Mouse (Mus musculus) neural tube, embryonic 13.5 days (tissue): Measurements from ENCODE around the gene Ptprcap. TPM values are rescaled to one million over a fixed set of nuclear protein-coding genes. Genes with fewer than 3 reads are reported as not detected.

Source experiments
- ATAC-seq: fragments of 200-750 bp; cut with Nextera tagmentation; 2 replicates; pipeline ENCODE4 v1.8.0; 2017; ENCODE audit warnings: low read depth, mild to moderate bottlenecking, moderate TSS enrichment, moderate library complexity
- H3K27ac ChIP-seq: fragments of 300-500 bp; sonication (generic); replicated peaks from 2 replicates; pipeline ENCODE4 v1.5.1; 2015; ENCODE audit warnings: moderate library complexity, mild to moderate bottlenecking, inconsistent platforms
- H3K27me3 ChIP-seq: fragments of 300-500 bp; sonication (generic); 2 replicates; pipeline ENCODE4 v1.6.1; 2015; ENCODE audit warnings: mild to moderate bottlenecking, inconsistent platforms
- H3K36me3 ChIP-seq: fragments of 300-500 bp; sonication (generic); 2 replicates; pipeline ENCODE4 v1.6.1; 2015; ENCODE audit warnings: mild to moderate bottlenecking, inconsistent platforms
- H3K4me1 ChIP-seq: fragments of 300-500 bp; sonication (generic); replicated peaks from 2 replicates; pipeline ENCODE4 v1.6.1; 2015; ENCODE audit warnings: inconsistent platforms
- H3K4me2 ChIP-seq: fragments of 300-500 bp; sonication (generic); 2 replicates; pipeline ENCODE4 v1.6.1; 2015; ENCODE audit warnings: inconsistent platforms, mild to moderate bottlenecking, moderate library complexity
- H3K4me3 ChIP-seq: fragments of 300-500 bp; sonication (generic); 2 replicates; pipeline ENCODE4 v1.5.1; 2015; ENCODE audit warnings: mild to moderate bottlenecking, inconsistent platforms
- H3K9ac ChIP-seq: fragments of 300-500 bp; sonication (generic); 2 replicates; pipeline ENCODE4 v1.6.1; 2015; ENCODE audit warnings: moderate library complexity, mild to moderate bottlenecking, inconsistent platforms
- H3K9me3 ChIP-seq: fragments of 300-500 bp; sonication (generic); 2 replicates; pipeline ENCODE4 v1.6.1; 2016; ENCODE audit warnings: inconsistent platforms
- whole genome bisulfite sequencing: fragments of 180-500 bp; shearing (Covaris S2); methylation state at CpG from one replicate; pipeline ENCODE4 v1.1.7; 2015; 5-methylcytosine and 5-hydroxymethylcytosine counted together
- polyA plus RNA-seq: library from polyadenylated mRNA; unstranded; fragments of >200 nt; fragmentation: Nextera tagmentation; extraction: Ambion mirVana; gene quantifications from 2 replicates; pipeline ENCODE4 v1.2.1, GENCODE M21; 2015

The Ptprcap gene
- polyA plus RNA-seq, 1 experiment from 2014 or later, result 0.54 TPM

GRCm38 (mm10) chr19:4194776-4195650, 41.6 kb downstream of the Ptprcap start:
- no peak for ATAC-seq
- Histone ChIP-seq H3K9me3 (no peaks in the 10 kb centered on the region), H3K4me1 (peaks cover 48% of the 10 kb centered on the region), H3K27ac (0 out of 2 replicates have a peak overlapping the region, but pooled peaks have one; percentile 1), H3K4me2 (no peak overlapping the region), H3K9ac (0 out of 2 replicates have a peak overlapping the region, but pooled peaks have one; percentile 12), H3K36me3 (peaks cover 62% of the 10 kb centered on the region), H3K27me3 (no peaks in the 10 kb centered on the region), H3K4me3 (no peak overlapping the region)
- WGBS, result 80% methylated on average over 12 of the region's 12 CpGs

GRCm38 (mm10) chr19:4196048-4196447, 42.6 kb downstream of the Ptprcap start:
- Histone ChIP-seq H3K9me3 (no peaks in the 10 kb centered on the region), H3K36me3 (peaks cover 64% of the 10 kb centered on the region), H3K27me3 (no peaks in the 10 kb centered on the region), H3K4me2 (no peak overlapping the region), H3K4me3 (no peak overlapping the region), H3K27ac (peak overlapping the region; percentile 49; the same call in 1 of the 2 replicates), H3K9ac (0 out of 2 replicates have a peak overlapping the region, but pooled peaks have one; percentile 26), H3K4me1 (peaks cover 59% of the 10 kb centered on the region)
- no peak for ATAC-seq
- WGBS, result 56% methylated on average over 2 of the region's 2 CpGs

- no peak for ATAC-seq
- Histone ChIP-seq H3K4me2 (no peak overlapping the region), H3K4me3 (no peak overlapping the region), H3K9me3 (no peaks in the 10 kb centered on the region), H3K4me1 (peaks cover 57% of the 10 kb centered on the region), H3K27me3 (no peaks in the 10 kb centered on the region), H3K27ac (no peak overlapping the region; the same call in 1 of the 2 replicates), H3K9ac (no peak overlapping the region), H3K36me3 (peaks cover 64% of the 10 kb centered on the region)
- 27% methylated on average over 5 of the region's 5 CpGs for WGBS
These were observed 43.1 kb downstream of the Ptprcap start for GRCm38 (mm10) chr19:4196548-4196947.

- ATAC-seq, result no peak
- Histone ChIP-seq H3K4me1 (peaks cover 59% of the 10 kb centered on the region), H3K36me3 (peaks cover 64% of the 10 kb centered on the region)
These were observed 43.8 kb downstream of the Ptprcap start for GRCm38 (mm10) chr19:4197180-4197579.

GRCm38 (mm10) chr19:4201291-4201909, 48.0 kb downstream of the Ptprcap start, which contains the start of gene Rad9a:
TSS of gene Rad9a (minus strand) at chr19:4201662.
- 0% methylated on average over 34 of the region's 34 CpGs for WGBS
- Histone ChIP-seq H3K4me2 (peak within 1 kb of the TSS; percentile 97), H3K27me3 (peaks cover 20% of the 10 kb centered on the region), H3K36me3 (peaks cover 31% of the 10 kb centered on the region), H3K4me1 (peaks cover 32% of the 10 kb centered on the region), H3K9me3 (no peaks in the 10 kb centered on the region), H3K9ac (peak within 1 kb of the TSS; percentile 88), H3K27ac (peak within 1 kb of the TSS; percentile 59), H3K4me3 (peak within 1 kb of the TSS; percentile 68)
- peak; percentile 86 for ATAC-seq

More at GRCm38 (mm10) chr19:4197180-4197579, 43.8 kb downstream of the Ptprcap start:
- WGBS, result 74% methylated on average over 3 of the region's 3 CpGs
- Histone ChIP-seq H3K9me3 (no peaks in the 10 kb centered on the region), H3K4me2 (no peak overlapping the region), H3K4me3 (no peak overlapping the region), H3K27ac (no peak overlapping the region), H3K9ac (no peak overlapping the region), H3K27me3 (no peaks in the 10 kb centered on the region)

- H3K9me3 ChIP-seq, result no peaks in the 10 kb centered on the region
- 0 out of 2 replicates have a peak, but pooled peaks have one; percentile 15 for ATAC-seq
- H3K36me3 ChIP-seq, result peaks cover 23% of the 10 kb centered on the region
- peak overlapping the region; percentile 59; the same call in 1 of the 2 replicates for H3K27ac ChIP-seq
- WGBS, result 28% methylated on average over 7 of the region's 7 CpGs
- H3K4me1 ChIP-seq, result peaks cover 26% of the 10 kb centered on the region
- peak overlapping the region; percentile 68 for H3K4me3 ChIP-seq
- peak overlapping the region; percentile 97 for H3K4me2 ChIP-seq
- H3K27me3 ChIP-seq, result peaks cover 20% of the 10 kb centered on the region
- H3K9ac ChIP-seq, result peak overlapping the region; percentile 81
These were observed 48.7 kb downstream of the Ptprcap start for GRCm38 (mm10) chr19:4202149-4202548.

GRCm38 (mm10) chr19:4203148-4203547, 49.7 kb downstream of the Ptprcap start:
- Histone ChIP-seq H3K27ac (no peak overlapping the region), H3K4me1 (peaks cover 26% of the 10 kb centered on the region), H3K9ac (no peak overlapping the region), H3K4me2 (peak overlapping the region; percentile 97; the same call in 1 of the 2 replicates), H3K4me3 (no peak overlapping the region), H3K9me3 (no peaks in the 10 kb centered on the region), H3K36me3 (peaks cover 14% of the 10 kb centered on the region), H3K27me3 (peaks cover 23% of the 10 kb centered on the region)
- 70% methylated on average over 3 of the region's 3 CpGs for WGBS
- no peak for ATAC-seq

- ATAC-seq, result no peak
- H3K4me3 ChIP-seq, result no peak overlapping the region
- peaks cover 23% of the 10 kb centered on the region for H3K27me3 ChIP-seq
- H3K9me3 ChIP-seq, result no peaks in the 10 kb centered on the region
- no peak overlapping the region for H3K4me2 ChIP-seq
- H3K27ac ChIP-seq, result no peak overlapping the region
- peaks cover 26% of the 10 kb centered on the region for H3K4me1 ChIP-seq
- 65% methylated on average over 13 of the region's 13 CpGs for WGBS
- H3K36me3 ChIP-seq, result peaks cover 11% of the 10 kb centered on the region
- H3K9ac ChIP-seq, result no peak overlapping the region
These were observed 50.4 kb downstream of the Ptprcap start for GRCm38 (mm10) chr19:4203604-4204326.

- Histone ChIP-seq H3K4me3 (no peak overlapping the region), H3K4me1 (peaks cover 25% of the 10 kb centered on the region), H3K27ac (no peak overlapping the region), H3K27me3 (peaks cover 26% of the 10 kb centered on the region), H3K9ac (no peak overlapping the region), H3K36me3 (peaks cover 3% of the 10 kb centered on the region; the same call in 1 of the 2 replicates), H3K9me3 (no peaks in the 10 kb centered on the region), H3K4me2 (no peak overlapping the region)
- 66% methylated on average over 3 of the region's 4 CpGs for WGBS
- ATAC-seq, result no peak
These were observed 51.5 kb downstream of the Ptprcap start for GRCm38 (mm10) chr19:4204889-4205288.
